Mouse (Mus musculus): ENCODE measurements around the gene Rfpl4b. TPM values are rescaled to one million over a fixed set of nuclear protein-coding genes. Genes with fewer than 3 reads are reported as not detected.
"Not testable (repeated sequence)": the region's sequence is repeated elsewhere in the genome, so short reads cannot be mapped to it uniquely, and the experiment has no call there.

Gene Rfpl4b
- total RNA-seq (2022): not detected

- DNase-seq (ENCODE audit: low spot score): no peak
Measured at GRCm38 (mm10) chr10:38821679-38822078, at the start of gene Rfpl4b. Gene Rfpl4b, minus strand, starts transcription at chr10:38821779.

- DNase-seq (ENCODE audit: low spot score): no peak
Measured at GRCm38 (mm10) chr10:38855186-38855585, 33.6 kb upstream of the Rfpl4b start.

GRCm38 (mm10) chr10:38850006-38850405 is 28.4 kb upstream of the Rfpl4b start:
- DNase-seq (ENCODE audit: low spot score): not testable (repeated sequence)

GRCm38 (mm10) chr10:38848884-38849499 is 27.4 kb upstream of the Rfpl4b start:
- peak; percentile 63 for DNase-seq (ENCODE audit: low spot score)

- no peak for DNase-seq (ENCODE audit: low spot score)
Measured at GRCm38 (mm10) chr10:38848231-38848630, 26.7 kb upstream of the Rfpl4b start.

GRCm38 (mm10) chr10:38823741-38824140 is 2.2 kb upstream of the Rfpl4b start:
- no peak for DNase-seq (ENCODE audit: low spot score)

- peak; percentile 65 for DNase-seq (ENCODE audit: low spot score)
Measured at GRCm38 (mm10) chr10:38806056-38806455, 15.5 kb downstream of the Rfpl4b start.

GRCm38 (mm10) chr10:38804047-38804446 is 17.5 kb downstream of the Rfpl4b start:
- no peak for DNase-seq (ENCODE audit: low spot score)

- no peak for DNase-seq (ENCODE audit: low spot score)
Measured at GRCm38 (mm10) chr10:38803304-38803703, 18.3 kb downstream of the Rfpl4b start.

GRCm38 (mm10) chr10:38788612-38789011 is 33.0 kb downstream of the Rfpl4b start:
- DNase-seq (ENCODE audit: low spot score): no peak

Other genes with a start within 250 kb of the Rfpl4b start
- gene Lama4, start 143.7 kb upstream of the Rfpl4b start, total RNA-seq (2022): 10 to 100 TPM; 42.0 to 57.9 (median 52.5) TPM